Mouse (Mus musculus) cerebellum, adult 11 months (tissue): ENCODE measurements around the gene Acacb.
A peak's percentile ranks its signal among the peaks of the same experiment; 100 is the strongest.

Experiments
- DNase-seq: peaks from one replicate; pipeline ENCODE4 v3.0.0; 2022

Acacb gene

GRCm38 (mm10) chr5:114177966-114178719 lies 31.8 kb downstream of the Acacb start:
- no peak for DNase-seq

DNA sequence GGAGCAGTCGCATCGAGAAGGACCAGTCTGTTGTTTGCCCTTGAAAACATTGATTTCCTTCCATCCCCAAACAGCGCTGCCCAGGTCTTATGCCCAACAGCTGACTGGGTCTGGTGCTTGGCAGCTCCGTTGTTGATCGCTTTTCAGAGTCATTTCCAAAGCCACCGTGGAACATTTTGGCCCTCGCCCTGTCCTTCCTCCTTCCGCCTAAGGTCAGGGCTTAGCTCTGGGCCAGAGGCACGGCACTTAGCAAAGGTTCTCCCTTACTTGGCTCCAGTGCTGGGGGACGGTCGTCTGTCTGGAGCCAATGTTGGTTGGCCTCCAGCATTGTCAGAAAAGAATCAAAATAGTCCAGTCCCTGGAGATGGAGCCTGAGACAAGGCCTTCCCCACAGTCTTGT lies 33.2 kb downstream of the Acacb start:
- DNase-seq: no peak

DNA sequence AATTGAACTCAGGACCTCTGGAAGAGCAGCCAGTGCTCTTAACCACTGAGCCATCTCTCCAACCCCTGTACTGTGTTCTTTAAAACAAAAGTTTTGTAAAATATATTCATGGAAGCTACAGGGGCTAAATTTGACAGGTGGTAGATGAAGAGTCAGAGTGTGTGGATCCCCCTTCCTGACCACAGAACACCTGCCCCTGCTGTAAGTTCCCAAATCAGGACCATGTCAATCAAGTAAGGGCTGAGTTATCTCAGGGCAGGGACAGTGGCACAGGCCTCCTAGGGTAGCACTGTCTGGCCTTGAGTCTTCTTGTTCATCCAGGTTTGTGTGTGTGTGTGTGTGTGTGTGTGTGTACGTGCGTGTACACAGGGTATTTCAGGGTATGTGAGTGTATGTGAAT lies 37.2 kb downstream of the Acacb start:
- no peak for DNase-seq

DNA sequence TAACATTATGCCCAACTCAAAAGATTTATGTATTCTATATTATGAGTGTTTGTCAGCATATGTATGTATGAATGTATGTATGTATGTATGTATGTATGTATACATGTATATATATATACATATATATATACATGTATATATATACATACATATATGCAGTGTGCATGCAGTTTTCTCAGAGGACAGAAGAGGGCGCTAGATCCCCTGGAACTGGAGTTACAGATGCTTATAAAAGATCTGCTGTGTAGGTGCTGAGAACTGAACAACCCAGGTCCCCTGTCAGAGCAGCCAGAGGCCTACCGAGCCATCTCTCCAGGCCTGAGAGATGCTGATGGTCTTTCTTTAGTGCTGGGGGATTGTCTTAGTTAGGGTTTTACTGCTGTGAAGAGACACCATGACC lies 40.8 kb downstream of the Acacb start:
- no peak for DNase-seq

DNA sequence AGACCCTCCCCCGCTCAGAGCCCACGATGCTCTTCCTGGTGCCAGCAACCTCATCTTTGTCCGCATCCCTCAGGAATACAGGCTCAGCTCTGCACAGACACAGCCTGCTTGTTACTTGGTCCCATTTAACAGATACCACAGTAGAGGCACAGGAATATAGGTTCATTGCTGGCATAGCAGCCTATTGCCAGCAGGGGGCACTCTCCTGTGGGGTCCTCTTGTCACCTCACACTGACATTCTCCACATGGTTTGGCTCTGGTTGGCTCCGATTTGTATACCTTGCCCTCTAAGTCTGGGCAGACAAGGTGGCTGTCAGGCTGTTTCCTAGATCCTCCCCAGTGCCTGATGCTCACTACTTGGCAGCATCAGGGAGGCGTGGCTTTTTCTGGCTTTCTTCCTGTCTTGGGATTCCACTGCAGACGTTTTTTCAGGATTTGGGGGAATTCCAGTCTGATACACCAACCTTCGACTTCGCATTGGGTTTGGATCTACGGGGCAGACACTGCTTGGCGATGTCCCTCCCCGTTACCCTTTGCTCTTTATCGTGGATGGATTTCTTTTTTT lies 42.6 kb downstream of the Acacb start:
- DNase-seq: no peak

GRCm38 (mm10) chr5:114194161-114194560 lies 47.8 kb downstream of the Acacb start:
- DNase-seq: no peak

DNA sequence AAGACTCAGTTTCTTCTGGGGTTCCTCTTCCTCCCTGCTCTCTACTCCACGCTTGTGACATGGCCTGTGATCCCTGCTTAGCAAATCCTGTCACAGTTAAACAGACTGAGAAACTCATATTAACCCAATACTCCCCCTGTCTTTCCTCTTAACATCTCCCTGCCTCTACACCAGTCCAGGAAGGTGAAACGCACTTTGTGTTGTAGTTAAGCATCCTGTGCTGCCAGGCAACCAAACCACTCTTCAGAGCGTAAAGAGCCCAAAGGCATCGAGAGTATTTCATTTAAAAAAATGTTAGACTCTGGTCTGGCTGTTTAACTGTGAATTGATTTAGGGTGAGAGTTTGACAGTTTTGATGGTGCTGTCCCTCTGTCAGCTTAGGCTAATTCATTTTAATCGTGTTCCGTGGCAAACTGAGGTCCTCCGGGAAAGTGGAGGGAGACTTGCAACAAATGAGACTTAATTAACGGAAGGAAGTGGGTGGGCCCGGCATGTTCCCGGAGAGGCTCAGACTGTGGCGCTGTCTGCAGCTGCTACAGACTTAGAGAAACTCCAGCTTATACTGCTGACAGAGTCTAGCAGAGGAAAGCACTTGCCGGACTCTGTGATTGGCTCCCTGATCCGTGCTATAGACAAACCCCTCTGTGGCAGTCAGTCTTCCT lies 52.9 kb downstream of the Acacb start:
- DNase-seq: no peak

DNA sequence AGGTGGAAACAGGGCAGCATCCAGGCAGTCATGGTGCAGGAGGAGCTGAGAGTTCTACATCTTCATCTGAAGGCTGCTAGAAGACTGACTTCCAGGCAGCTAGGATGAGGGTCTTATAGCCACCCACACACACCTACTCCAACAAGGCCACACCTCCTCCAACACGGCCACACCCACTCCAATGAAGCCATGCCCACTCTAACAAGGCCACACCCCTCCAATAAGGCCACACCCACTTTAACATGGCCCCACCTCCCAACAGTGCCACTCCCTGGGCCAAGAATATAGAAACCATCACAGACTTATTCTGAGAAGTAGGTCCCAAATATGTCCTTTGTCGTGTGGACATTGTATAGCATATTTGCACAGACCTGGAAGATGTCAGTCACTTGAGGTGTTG lies 59.8 kb downstream of the Acacb start:
- DNase-seq: no peak

DNA sequence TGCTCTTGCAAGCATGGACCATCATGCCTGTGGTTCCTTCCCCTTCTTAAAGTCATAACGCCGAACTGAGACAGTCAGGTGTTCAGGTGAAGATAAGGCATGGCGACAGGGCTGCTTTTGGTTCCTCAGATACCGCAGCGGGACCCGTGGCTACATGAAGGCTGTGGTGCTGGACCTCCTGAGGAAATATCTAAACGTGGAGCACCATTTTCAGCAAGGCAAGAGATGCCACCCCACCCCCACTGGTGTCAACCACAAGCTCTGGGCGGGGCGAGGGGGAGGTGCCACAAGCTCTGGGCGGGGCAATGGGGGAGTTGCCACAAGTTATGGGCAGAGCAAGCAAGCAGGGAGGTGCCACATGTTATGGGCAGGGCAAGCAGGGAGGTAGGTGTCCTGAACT lies 66.8 kb downstream of the Acacb start:
- DNase-seq: no peak

DNA sequence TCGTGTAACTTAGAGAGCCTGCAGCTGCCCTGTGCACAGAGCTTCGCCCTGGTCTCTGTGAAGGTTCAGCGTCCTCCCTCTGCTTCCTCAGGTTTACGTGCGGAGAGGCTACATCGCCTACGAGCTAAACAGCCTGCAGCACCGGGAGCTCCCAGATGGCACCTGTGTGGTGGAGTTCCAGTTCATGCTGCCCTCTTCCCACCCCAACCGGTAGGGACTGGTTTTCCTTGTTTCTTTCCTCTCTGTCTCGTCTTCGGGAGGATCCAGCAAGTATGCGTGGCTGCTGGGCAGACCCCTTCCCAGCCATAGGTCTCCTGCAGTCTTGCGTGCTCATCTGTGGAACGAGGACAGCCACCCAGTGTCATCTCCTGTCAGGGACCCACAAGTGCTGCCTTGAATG lies 72.4 kb downstream of the Acacb start:
- no peak for DNase-seq

- DNase-seq: no peak
Observed at GRCm38 (mm10) chr5:114226051-114226450, 79.7 kb downstream of the Acacb start.

GRCm38 (mm10) chr5:114228901-114229300 lies 82.6 kb downstream of the Acacb start:
- DNase-seq: no peak

DNA sequence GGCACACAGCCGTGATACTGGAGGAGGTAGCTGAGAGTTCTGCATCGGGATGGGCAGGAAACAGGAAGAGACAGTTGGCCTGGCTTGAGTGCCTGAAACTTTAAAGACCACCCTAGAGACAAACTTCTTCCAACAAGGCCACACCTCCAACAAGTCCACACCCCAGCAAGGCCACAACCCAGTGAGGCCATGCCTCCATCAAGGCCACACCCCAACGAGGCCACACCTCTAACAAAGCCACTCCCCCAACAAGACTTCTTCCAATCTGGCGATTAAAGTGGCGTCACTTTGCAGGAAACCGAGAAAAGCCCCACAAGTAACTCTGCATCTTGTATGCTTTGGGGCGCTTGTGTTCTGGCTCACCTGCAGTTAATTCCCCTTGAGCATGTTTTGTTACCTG lies 92.6 kb downstream of the Acacb start:
- no peak for DNase-seq

GRCm38 (mm10) chr5:114239737-114240136 lies 93.4 kb downstream of the Acacb start:
- DNase-seq: no peak

DNA sequence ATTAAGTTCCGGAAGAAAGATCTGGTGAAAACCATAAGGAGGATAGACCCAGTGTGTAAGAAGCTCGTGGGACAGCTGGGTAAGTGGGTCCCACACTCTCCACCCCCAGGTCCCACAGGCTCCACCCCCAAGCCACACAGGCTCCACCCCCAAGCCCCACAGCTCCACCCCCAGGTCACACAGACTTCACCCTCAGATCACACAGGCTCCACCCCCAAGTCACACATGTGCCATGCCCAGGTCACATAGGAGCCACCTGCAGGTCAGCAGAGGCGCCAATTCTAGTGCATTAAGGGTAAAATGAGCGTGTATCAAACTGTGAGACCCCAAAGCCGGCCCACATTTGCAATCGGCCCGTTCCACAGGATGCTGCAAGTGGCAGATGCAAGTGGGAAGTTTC lies 100.1 kb downstream of the Acacb start:
- DNase-seq: no peak

GRCm38 (mm10) chr5:114248174-114248589 lies 101.8 kb downstream of the Acacb start:
- DNase-seq: peak; percentile 42

- DNase-seq: no peak
Observed at GRCm38 (mm10) chr5:114259495-114259894, 113.2 kb downstream of the Acacb start.

GRCm38 (mm10) chr5:114261494-114261893 lies 115.2 kb downstream of the Acacb start:
- DNase-seq: no peak

DNA sequence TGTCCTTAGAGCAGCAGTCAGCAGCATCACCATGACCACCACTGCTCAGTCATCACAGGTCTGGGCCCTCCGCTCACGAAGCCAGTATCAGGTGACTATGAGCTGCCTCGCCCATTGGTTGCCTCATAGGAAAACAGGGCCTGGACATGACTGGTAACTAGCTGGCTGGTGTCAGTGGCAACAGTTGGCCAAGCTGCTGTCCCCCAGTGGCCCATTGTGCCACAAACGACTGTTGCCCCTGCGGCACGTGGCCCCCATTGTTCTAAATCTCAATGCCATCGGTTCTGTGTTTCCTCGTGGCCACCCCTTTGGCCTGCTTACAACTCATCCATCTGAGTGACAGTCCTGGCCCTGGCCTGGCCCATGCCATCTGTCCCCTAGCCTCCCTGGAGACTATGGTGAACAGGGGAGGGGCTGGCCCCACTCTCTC lies 117.7 kb downstream of the Acacb start:
- no peak for DNase-seq

GRCm38 (mm10) chr5:114264791-114265190 lies 118.5 kb downstream of the Acacb start:
- no peak for DNase-seq

DNA sequence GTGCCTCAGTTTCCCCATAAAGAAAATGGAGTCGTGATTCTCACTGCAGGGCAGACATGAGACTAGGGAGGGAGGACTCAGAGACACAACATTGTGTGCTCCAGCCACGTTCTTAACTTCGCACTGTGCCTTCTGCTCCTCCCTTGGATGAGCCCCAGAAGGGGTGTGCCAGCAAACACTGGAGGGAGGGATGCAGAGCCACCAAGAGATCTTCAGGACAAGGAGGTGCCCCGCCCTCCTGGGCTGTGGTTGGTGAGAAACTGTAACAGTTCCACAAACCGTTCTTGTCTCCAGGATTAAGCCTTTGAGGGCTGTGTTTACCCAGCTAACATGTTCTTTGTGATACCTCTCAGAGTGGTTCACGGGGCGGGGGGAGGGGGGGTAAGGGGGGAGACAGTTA lies 122.3 kb downstream of the Acacb start:
- no peak for DNase-seq

DNA sequence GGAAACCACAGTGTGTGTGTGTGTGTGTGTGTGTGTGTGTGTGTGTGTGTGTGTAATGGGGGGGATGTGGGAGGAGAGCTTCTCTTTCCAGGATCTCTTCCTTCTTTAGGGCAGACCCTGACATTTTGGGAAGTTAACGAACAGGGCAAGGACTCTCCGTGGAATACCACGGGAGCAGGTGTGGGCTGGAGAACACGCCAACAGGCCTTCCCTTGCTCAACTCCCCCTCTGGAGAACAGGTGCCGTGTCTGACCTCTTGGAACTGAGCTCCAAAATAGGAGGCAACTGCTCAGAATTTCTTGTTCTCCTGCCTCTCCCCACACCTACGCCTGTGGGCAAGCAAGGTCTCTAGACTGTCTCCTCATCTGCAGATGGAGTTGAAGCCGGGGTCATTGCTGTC lies 123.2 kb downstream of the Acacb start:
- no peak for DNase-seq

DNA sequence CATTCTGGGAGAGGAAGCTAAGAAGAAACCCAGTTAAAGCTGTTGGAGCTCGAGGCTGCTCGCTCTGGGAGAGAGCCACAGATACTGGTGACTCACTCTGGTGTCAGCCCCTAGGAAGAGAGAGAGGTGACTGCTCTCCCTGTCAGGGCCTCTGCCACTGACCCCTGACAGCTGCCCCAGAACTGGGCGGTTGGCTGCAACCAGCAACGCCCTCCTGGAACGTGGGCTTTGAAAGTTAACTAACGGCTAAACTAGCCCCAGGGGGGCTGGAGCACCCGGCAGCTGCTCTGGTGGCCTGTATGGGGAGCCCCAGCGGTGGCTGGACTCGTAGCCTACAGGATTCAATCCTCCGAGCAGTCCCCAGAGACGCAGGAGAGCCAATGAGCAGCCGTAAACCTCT lies 123.6 kb downstream of the Acacb start:
- DNase-seq: no peak

GRCm38 (mm10) chr5:114273693-114274402 lies 127.5 kb downstream of the Acacb start, which contains the start of gene Foxn4:
TSS of gene Foxn4 (minus strand) at chr5:114273807.
- DNase-seq: no peak
